Mouse (Mus musculus) thymus, adult 18-20 months (tissue): ENCODE results near the gene Pin4.
A peak's percentile ranks its signal among the peaks of the same experiment; 100 is the strongest.

Source experiments
- DNase-seq, 2 experiments: peaks; one replicate each; pipeline ENCODE4 v3.0.0; 2022; ENCODE audit warnings: mixed read lengths in 2 of 2

Gene Pin4

DNA sequence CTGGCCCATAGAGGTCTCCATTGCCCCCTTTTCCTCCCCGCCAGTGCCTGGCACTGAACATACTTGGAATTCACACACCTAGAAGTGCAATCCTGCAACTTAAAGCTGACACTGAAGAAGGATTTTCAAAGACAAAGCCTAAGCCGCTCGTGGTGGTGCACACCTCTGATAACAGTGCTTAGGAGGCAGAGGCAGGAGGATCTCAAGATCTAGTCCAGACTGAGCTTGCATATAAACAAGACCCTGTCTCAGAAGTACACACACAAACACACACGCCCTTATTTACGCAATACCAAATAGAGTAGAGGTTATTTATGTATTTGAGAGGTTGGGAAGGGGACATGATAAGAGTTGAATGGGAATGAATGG is 38.2 kb downstream of the Pin4 start:
- no peak for DNase-seq

DNA sequence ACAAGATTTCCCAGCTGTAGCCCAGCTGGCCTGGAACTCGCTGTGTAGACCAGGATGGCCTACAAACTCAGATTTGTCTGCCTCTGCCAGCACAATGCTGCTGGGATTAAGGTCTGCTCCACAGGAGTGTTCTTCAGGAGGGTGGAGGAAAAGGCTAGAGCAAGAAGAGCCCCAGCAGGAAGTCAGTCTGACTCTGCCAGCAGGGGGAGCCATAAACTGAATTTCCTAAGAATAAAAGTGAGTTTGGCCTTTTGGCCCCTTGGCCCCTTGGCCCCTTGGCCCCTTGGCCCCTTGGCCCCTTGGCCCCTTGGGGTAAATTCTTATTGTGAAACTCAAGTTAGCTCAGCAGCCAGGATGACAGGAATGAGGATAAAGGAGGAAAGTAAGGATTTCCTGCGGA is 40.5 kb downstream of the Pin4 start:
- DNase-seq = peak; percentile 3 to 25

DNA sequence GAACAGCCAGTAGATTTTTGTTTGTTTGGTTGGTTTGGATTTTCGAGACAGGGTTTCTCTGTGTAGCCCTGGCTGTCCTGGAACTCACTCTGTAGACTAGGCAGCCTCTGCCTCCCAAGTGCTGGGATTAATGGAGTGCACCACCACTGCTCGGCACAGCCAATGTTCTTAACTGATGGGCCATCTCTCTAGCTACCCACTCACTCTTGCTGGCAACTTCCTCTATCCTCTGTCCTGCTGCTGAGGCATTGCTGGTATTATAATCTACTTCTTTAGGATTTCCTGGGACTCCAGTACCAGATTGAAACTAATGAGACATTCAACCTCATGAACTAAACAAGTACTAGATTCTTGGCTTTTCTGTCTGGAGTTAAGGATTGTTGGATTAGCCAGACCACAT is 41.3 kb downstream of the Pin4 start:
- DNase-seq = no peak

DNA sequence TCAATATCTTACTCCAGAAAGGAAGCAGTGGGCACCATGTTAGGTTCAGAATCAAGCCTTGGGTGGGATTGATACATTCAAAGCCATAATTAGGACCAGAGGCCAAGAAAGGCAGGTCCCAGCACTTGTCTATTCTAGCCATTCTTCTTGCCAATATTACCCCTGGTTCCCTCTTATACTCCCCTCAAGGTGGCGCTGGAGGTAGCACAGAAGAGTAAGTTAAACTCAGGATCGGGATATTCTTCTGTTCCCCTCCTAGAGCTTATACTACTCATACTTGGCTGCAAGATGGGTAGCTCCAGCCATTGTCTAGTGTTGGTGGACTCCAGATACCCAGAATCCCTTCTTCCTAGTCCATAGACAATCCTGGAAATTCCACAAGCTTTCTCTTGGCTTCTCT is 43.8 kb downstream of the Pin4 start:
- no peak for DNase-seq

DNA sequence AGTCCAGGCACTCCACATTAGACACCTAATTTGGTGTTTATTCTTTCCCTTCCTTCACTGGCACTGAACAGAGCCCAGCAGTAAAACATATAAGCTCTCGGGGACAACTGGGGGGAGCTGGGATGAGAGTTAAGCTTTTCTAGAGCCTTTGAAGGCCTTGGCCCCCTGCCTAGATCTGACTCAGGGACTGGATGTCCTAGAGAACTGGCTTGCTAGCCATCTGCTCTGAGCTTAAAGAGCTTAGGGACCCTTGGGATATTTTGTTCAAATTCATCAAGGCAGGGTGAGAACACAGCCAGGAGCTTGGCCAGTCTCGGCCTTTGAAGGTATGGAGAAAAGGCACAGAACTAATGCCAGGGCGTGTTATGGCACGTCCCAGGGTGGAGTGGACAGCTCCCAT is 44.3 kb downstream of the Pin4 start:
- DNase-seq = no peak

- DNase-seq = no peak
These were observed 47.3 kb downstream of the Pin4 start for GRCm38 (mm10) chrX:102166521-102166920.

- DNase-seq = no peak
These were observed 47.7 kb downstream of the Pin4 start for GRCm38 (mm10) chrX:102166986-102167385.

- DNase-seq = no peak
These were observed 50.5 kb downstream of the Pin4 start for GRCm38 (mm10) chrX:102169724-102170123.

- no peak for DNase-seq
These were observed 50.9 kb downstream of the Pin4 start for GRCm38 (mm10) chrX:102170135-102170534.

DNA sequence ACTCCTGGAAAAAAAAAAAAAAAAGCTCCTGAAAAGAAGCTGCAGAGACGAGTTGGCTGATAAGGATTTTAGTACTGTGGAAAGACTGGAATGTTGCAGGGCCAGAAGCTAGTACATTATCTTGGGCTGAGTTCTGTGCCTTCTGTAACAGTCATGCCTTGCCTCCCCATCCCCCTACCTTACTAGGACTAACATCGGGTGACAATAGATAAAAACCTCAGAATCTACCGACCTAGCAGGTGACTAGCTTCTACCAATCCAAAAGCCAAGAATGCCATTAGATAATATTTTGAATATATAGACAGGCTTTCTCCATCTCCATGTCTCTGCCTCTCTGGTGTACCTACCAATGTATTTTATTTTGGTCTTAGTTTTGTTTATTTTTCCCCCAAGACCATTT is 51.7 kb downstream of the Pin4 start:
- DNase-seq = no peak

- DNase-seq = no peak
These were observed 56.5 kb downstream of the Pin4 start for GRCm38 (mm10) chrX:102175538-102176287.
